Mouse (Mus musculus) thymus, adult 2 months (tissue): ENCODE measurements around the gene Rtp3. TPM values are rescaled to one million over a fixed set of nuclear protein-coding genes. Genes with fewer than 3 reads are reported as not detected.

Experiments used
- DNase-seq: peaks from one replicate; pipeline ENCODE4 v3.0.0; 2021
- H3K27ac ChIP-seq: fragments of 200-500 bp; 2 replicates; pipeline ENCODE4 v1.5.1; 2012; ENCODE audit warnings: low read length, control low read depth; ENCODE audit not compliant: control insufficient read depth, insufficient read depth
- H3K27me3 ChIP-seq: fragments of 200-500 bp; 2 replicates; pipeline ENCODE4 v1.6.1; 2012; ENCODE audit warnings: mild to moderate bottlenecking, low read length, moderate library complexity, mixed read lengths; ENCODE audit not compliant: control insufficient read depth, insufficient read depth
- H3K36me3 ChIP-seq: fragments of 200-500 bp; 2 replicates; pipeline ENCODE4 v1.6.1; 2012; ENCODE audit warnings: mild to moderate bottlenecking, low read length, moderate library complexity; ENCODE audit not compliant: control insufficient read depth, insufficient read depth
- H3K4me1 ChIP-seq: fragments of 200-500 bp; replicated peaks from 2 replicates; pipeline ENCODE4 v1.6.1; 2012; ENCODE audit warnings: low read length; ENCODE audit not compliant: control insufficient read depth, insufficient read depth
- H3K4me3 ChIP-seq: fragments of 200-500 bp; 2 replicates; pipeline ENCODE4 v1.5.1; 2012; ENCODE audit warnings: mild to moderate bottlenecking, low read length, control low read depth, moderate library complexity; ENCODE audit not compliant: control insufficient read depth, insufficient read depth
- CTCF ChIP-seq: fragments of 200-500 bp; IDR thresholded peaks from 2 replicates; pipeline ENCODE4 v1.5.1; 2012; ENCODE audit warnings: mild to moderate bottlenecking, control low read depth, low read length, moderate library complexity, borderline replicate concordance; ENCODE audit not compliant: control insufficient read depth, poor library complexity, insufficient read depth; ENCODE audit errors: extremely low read depth
- POLR2A ChIP-seq: fragments of 200-500 bp; IDR thresholded peaks from 2 replicates; pipeline ENCODE4 v1.6.1; 2012; ENCODE audit warnings: mild to moderate bottlenecking, low read length, control low read depth, moderate library complexity; ENCODE audit not compliant: control insufficient read depth, poor library complexity, insufficient read depth; ENCODE audit errors: extremely low read depth
- WGBS: fragments of 180-500 bp; shearing (Covaris S2); methylation state at CpG from one replicate; pipeline ENCODE4 v1.1.7; 2018; 5-methylcytosine and 5-hydroxymethylcytosine counted together
- polyA plus RNA-seq: library from polyadenylated mRNA; depleted of rRNA; stranded (reverse); fragments of >200 nt; gene quantifications from 2 replicates; pipeline ENCODE4 v1.2.3, GENCODE M21; 2012

Rtp3 gene
- polyA plus RNA-seq, 1 experiment: 1.1 TPM

GRCm38 (mm10) chr9:110950109-110950508 is 40.3 kb downstream of the Rtp3 start:
- H3K4me1 ChIP-seq: peaks cover 26% of the 10 kb centered on the region
- no peak for DNase-seq
- TF ChIP-seq POLR2A (no peak), CTCF (no peak)
- no peaks in the 10 kb centered on the region for H3K36me3 ChIP-seq
- no peak overlapping the region for H3K4me3 ChIP-seq
- 97% methylated on average over 3 of the region's 3 CpGs for WGBS
- no peak overlapping the region for H3K27ac ChIP-seq
- no peaks in the 10 kb centered on the region for H3K27me3 ChIP-seq

GRCm38 (mm10) chr9:110948813-110949310 is 41.5 kb downstream of the Rtp3 start:
- no peak for DNase-seq
- no peak for TF ChIP-seq CTCF
- no peak for TF ChIP-seq POLR2A
- WGBS: 92% methylated on average over 8 of the region's 8 CpGs
- no peaks in the 10 kb centered on the region for H3K27me3 ChIP-seq
- H3K36me3 ChIP-seq: no peaks in the 10 kb centered on the region
- H3K27ac ChIP-seq: no peak overlapping the region
- H3K4me3 ChIP-seq: no peak overlapping the region
- peaks cover 22% of the 10 kb centered on the region for H3K4me1 ChIP-seq

- H3K27ac ChIP-seq: no peak overlapping the region
- no peak overlapping the region for H3K4me3 ChIP-seq
- H3K4me1 ChIP-seq: peaks cover 16% of the 10 kb centered on the region
- no peaks in the 10 kb centered on the region for H3K36me3 ChIP-seq
- no peak for TF ChIP-seq POLR2A
- TF ChIP-seq CTCF: no peak
- no peaks in the 10 kb centered on the region for H3K27me3 ChIP-seq
- 97% methylated on average over 6 of the region's 6 CpGs for WGBS
- DNase-seq: no peak
These were observed 42.5 kb downstream of the Rtp3 start for GRCm38 (mm10) chr9:110947900-110948299.

GRCm38 (mm10) chr9:110947261-110947661 is 43.1 kb downstream of the Rtp3 start:
- Histone ChIP-seq H3K36me3 (no peaks in the 10 kb centered on the region), H3K27ac (no peak overlapping the region), H3K4me3 (no peak overlapping the region), H3K4me1 (peaks cover 14% of the 10 kb centered on the region), H3K27me3 (no peaks in the 10 kb centered on the region)
- TF ChIP-seq CTCF (no peak), POLR2A (no peak)
- no peak for DNase-seq
- 79% methylated on average over 6 of the region's 6 CpGs for WGBS

- 21% methylated on average over 20 of the region's 20 CpGs for WGBS
- H3K36me3 ChIP-seq: no peaks in the 10 kb centered on the region
- peaks cover 12% of the 10 kb centered on the region for H3K4me1 ChIP-seq
- TF ChIP-seq POLR2A (no peak), CTCF (no peak)
- peak overlapping the region; percentile 16; the same call in 1 of the 2 replicates for H3K4me3 ChIP-seq
- peak; percentile 53 for DNase-seq
- H3K27ac ChIP-seq: peak overlapping the region; percentile 55; the same call in 1 of the 2 replicates
- H3K27me3 ChIP-seq: no peaks in the 10 kb centered on the region
These were observed 43.8 kb downstream of the Rtp3 start for GRCm38 (mm10) chr9:110946548-110947044.

GRCm38 (mm10) chr9:110945926-110946325 is 44.5 kb downstream of the Rtp3 start, which contains the start of gene Tdgf1:
TSS of gene Tdgf1 (minus strand) at chr9:110946158.
- TF ChIP-seq POLR2A: no peak
- no peak for TF ChIP-seq CTCF
- H3K27me3 ChIP-seq: no peaks in the 10 kb centered on the region
- H3K4me1 ChIP-seq: peaks cover 13% of the 10 kb centered on the region
- WGBS: 67% methylated on average over 11 of the region's 11 CpGs
- peak within 1 kb of the TSS; percentile 16; the same call in 1 of the 2 replicates for H3K4me3 ChIP-seq
- peak within 1 kb of the TSS; percentile 55; the same call in 1 of the 2 replicates for H3K27ac ChIP-seq
- H3K36me3 ChIP-seq: no peaks in the 10 kb centered on the region
- DNase-seq: no peak
